Mouse (Mus musculus): Measurements from ENCODE around the gene Smpd1.
A peak's percentile ranks its signal among the peaks of the same experiment; 100 is the strongest.

Smpd1 gene

GRCm38 (mm10) chr7:105559016-105559415, 4.9 kb downstream of the Smpd1 start:
- DNase-seq (ENCODE audit: extremely low spot score, low read depth, low spot score), result no peak

GRCm38 (mm10) chr7:105562317-105562716, 8.2 kb downstream of the Smpd1 start:
- DNase-seq (ENCODE audit: extremely low spot score, low read depth, low spot score), result no peak

- DNase-seq (ENCODE audit: extremely low spot score, low read depth, low spot score), result no peak
Observed at GRCm38 (mm10) chr7:105563367-105563766, 9.2 kb downstream of the Smpd1 start.

- DNase-seq (ENCODE audit: extremely low spot score, low read depth, low spot score), result no peak
Observed at GRCm38 (mm10) chr7:105565071-105565836, 11.1 kb downstream of the Smpd1 start.

GRCm38 (mm10) chr7:105568583-105568982, 14.4 kb downstream of the Smpd1 start:
- no peak for DNase-seq (ENCODE audit: extremely low spot score, low read depth, low spot score)

- DNase-seq (ENCODE audit: extremely low spot score, low read depth, low spot score), result no peak
Observed at GRCm38 (mm10) chr7:105568988-105569471, 14.9 kb downstream of the Smpd1 start.

GRCm38 (mm10) chr7:105569512-105570496, 15.6 kb downstream of the Smpd1 start:
- no peak for DNase-seq (ENCODE audit: extremely low spot score, low read depth, low spot score)

GRCm38 (mm10) chr7:105570756-105571155, 16.6 kb downstream of the Smpd1 start:
- no peak for DNase-seq (ENCODE audit: extremely low spot score, low read depth, low spot score)

GRCm38 (mm10) chr7:105572949-105573348, 18.8 kb downstream of the Smpd1 start:
- no peak for DNase-seq (ENCODE audit: extremely low spot score, low read depth, low spot score)

- no peak for DNase-seq (ENCODE audit: extremely low spot score, low read depth, low spot score)
Observed at GRCm38 (mm10) chr7:105574537-105574936, 20.4 kb downstream of the Smpd1 start.

- no peak for DNase-seq (ENCODE audit: extremely low spot score, low read depth, low spot score)
Observed at GRCm38 (mm10) chr7:105576166-105576748, 22.1 kb downstream of the Smpd1 start.

- DNase-seq (ENCODE audit: extremely low spot score, low read depth, low spot score), result no peak
Observed at GRCm38 (mm10) chr7:105577377-105577871, 23.3 kb downstream of the Smpd1 start.

GRCm38 (mm10) chr7:105578481-105578880, 24.3 kb downstream of the Smpd1 start:
- no peak for DNase-seq (ENCODE audit: extremely low spot score, low read depth, low spot score)

- no peak for DNase-seq (ENCODE audit: extremely low spot score, low read depth, low spot score)
Observed at GRCm38 (mm10) chr7:105580627-105581089, 26.5 kb downstream of the Smpd1 start.

GRCm38 (mm10) chr7:105581094-105581703, 27.0 kb downstream of the Smpd1 start, which contains the start of gene Apbb1:
Apbb1 (minus strand) TSS chr7:105581653.
- no peak for DNase-seq (ENCODE audit: extremely low spot score, low read depth, low spot score)

GRCm38 (mm10) chr7:105581959-105582358, 27.8 kb downstream of the Smpd1 start:
- DNase-seq (ENCODE audit: extremely low spot score, low read depth, low spot score), result no peak

- DNase-seq (ENCODE audit: extremely low spot score, low read depth, low spot score), result no peak
Observed at GRCm38 (mm10) chr7:105588325-105588912, 34.3 kb downstream of the Smpd1 start.

GRCm38 (mm10) chr7:105590097-105590496, 35.9 kb downstream of the Smpd1 start:
- DNase-seq (ENCODE audit: extremely low spot score, low read depth, low spot score), result no peak

- DNase-seq (ENCODE audit: extremely low spot score, low read depth, low spot score), result peak; percentile 44
Observed at GRCm38 (mm10) chr7:105602860-105603623, 48.9 kb downstream of the Smpd1 start.
